Mouse (Mus musculus) neural tube, embryonic 14.5 days (tissue): ENCODE measurements around the gene Alyref. TPM values are rescaled to one million over a fixed set of nuclear protein-coding genes. Genes with fewer than 3 reads are reported as not detected.

Experiments used
- ATAC-seq: fragments of 200-750 bp; cut with Nextera tagmentation; 2 replicates; pipeline ENCODE4 v1.8.0; 2017; ENCODE audit warnings: low read depth, mild to moderate bottlenecking, moderate TSS enrichment, moderate library complexity
- H3K27ac ChIP-seq: fragments of 300-500 bp; sonication (generic); 2 replicates; pipeline ENCODE4 v1.5.1; 2014; ENCODE audit warnings: low read depth, mild to moderate bottlenecking, control low read depth, low read length, moderate library complexity, mixed read lengths
- H3K27me3 ChIP-seq: fragments of 300-500 bp; sonication (generic); 2 replicates; pipeline ENCODE4 v1.6.1; 2014; ENCODE audit warnings: low read length; ENCODE audit not compliant: control insufficient read depth, insufficient read depth
- H3K36me3 ChIP-seq: fragments of 300-500 bp; sonication (generic); 2 replicates; pipeline ENCODE4 v1.6.1; 2014; ENCODE audit warnings: low read length, mixed read lengths; ENCODE audit not compliant: control insufficient read depth, insufficient read depth
- H3K4me1 ChIP-seq: fragments of 300-500 bp; sonication (generic); 2 replicates; pipeline ENCODE4 v1.6.1; 2014; ENCODE audit warnings: low read length; ENCODE audit not compliant: control insufficient read depth, insufficient read depth
- H3K4me2 ChIP-seq: fragments of 300-500 bp; sonication (generic); 2 replicates; pipeline ENCODE4 v1.6.1; 2014; ENCODE audit warnings: mild to moderate bottlenecking, low read depth, low read length, control low read depth
- H3K4me3 ChIP-seq: fragments of 300-500 bp; sonication (generic); 2 replicates; pipeline ENCODE4 v1.5.1; 2014; ENCODE audit warnings: low read depth, low read length, control low read depth, mixed read lengths
- H3K9ac ChIP-seq: fragments of 300-500 bp; sonication (generic); replicated peaks from 2 replicates; pipeline ENCODE4 v1.6.1; 2014; ENCODE audit warnings: low read depth, mild to moderate bottlenecking, control low read depth, low read length, mixed read lengths
- H3K9me3 ChIP-seq: fragments of 300-500 bp; sonication (generic); 2 replicates; pipeline ENCODE4 v1.6.1; 2016; ENCODE audit warnings: low read length; ENCODE audit not compliant: control insufficient read depth
- WGBS: fragments of 180-500 bp; shearing (Covaris S2); extraction: QIAGEN DNeasy Blood & Tissue Kit; methylation state at CpG from one replicate; pipeline ENCODE4 v1.1.7; 2014; 5-methylcytosine and 5-hydroxymethylcytosine counted together
- polyA plus RNA-seq: library from polyadenylated mRNA; unstranded; fragments of >200 nt; fragmentation: Nextera tagmentation; extraction: Ambion mirVana; gene quantifications from 2 replicates; pipeline ENCODE4 v1.2.1, GENCODE M21; 2014

Gene Alyref
- polyA plus RNA-seq, 1 experiment from 2014 or later = 191 TPM

- WGBS = 66% methylated on average over 15 of the region's 15 CpGs
- Histone ChIP-seq H3K27ac (peak overlapping the region; percentile 94; the same call in 1 of the 2 replicates), H3K4me3 (peak overlapping the region; percentile 89), H3K9me3 (no peaks in the 10 kb centered on the region), H3K27me3 (no peaks in the 10 kb centered on the region), H3K4me1 (peaks cover 20% of the 10 kb centered on the region), H3K4me2 (peak overlapping the region; percentile 99), H3K9ac (peak overlapping the region; percentile 99; the same call in 1 of the 2 replicates), H3K36me3 (peaks cover 24% of the 10 kb centered on the region)
- no peak for ATAC-seq
Observed at GRCm38 (mm10) chr11:120579316-120580107, 18.7 kb downstream of the Alyref start.

DNA sequence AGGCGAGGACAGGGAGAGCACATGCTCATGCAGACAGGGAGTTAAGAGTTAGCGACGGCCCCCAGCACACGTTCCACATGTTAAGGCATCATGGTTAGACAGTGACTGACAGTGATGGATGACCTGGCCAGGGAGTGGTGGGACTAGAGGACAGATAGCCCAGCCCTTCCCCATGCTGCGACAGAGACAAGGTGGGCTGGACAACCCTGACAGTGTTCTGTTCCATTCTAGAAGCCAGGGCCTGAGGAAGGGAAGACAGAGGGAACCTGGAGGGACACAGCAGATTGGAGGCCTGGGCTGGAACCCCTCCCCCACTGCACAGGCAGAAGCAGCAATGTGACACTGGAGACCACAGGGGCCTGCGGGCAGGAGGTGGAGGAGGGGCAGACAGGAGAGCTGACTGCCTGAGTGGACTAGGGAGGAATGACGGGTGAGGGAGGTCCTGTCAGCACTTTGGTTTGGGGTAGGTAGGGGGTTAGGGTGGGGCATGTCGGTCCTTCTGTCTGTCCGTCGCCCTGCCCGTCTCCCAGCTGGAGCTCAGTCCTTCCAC, 19.4 kb downstream of the Alyref start:
- H3K27me3 ChIP-seq = no peaks in the 10 kb centered on the region
- H3K4me3 ChIP-seq = no peak overlapping the region
- no peak overlapping the region for H3K27ac ChIP-seq
- no peaks in the 10 kb centered on the region for H3K9me3 ChIP-seq
- peaks cover 24% of the 10 kb centered on the region for H3K36me3 ChIP-seq
- H3K4me2 ChIP-seq = no peak overlapping the region
- no peak overlapping the region for H3K9ac ChIP-seq
- WGBS = 88% methylated on average over 11 of the region's 11 CpGs
- H3K4me1 ChIP-seq = peaks cover 27% of the 10 kb centered on the region
- no peak for ATAC-seq

GRCm38 (mm10) chr11:120578024-120578693, 20.0 kb downstream of the Alyref start:
- no peak overlapping the region; the same call in 1 of the 2 replicates for H3K4me2 ChIP-seq
- H3K4me1 ChIP-seq = peaks cover 27% of the 10 kb centered on the region
- no peak for ATAC-seq
- H3K27ac ChIP-seq = no peak overlapping the region
- 0 out of 2 replicates have a peak overlapping the region, but pooled peaks have one; percentile 16 for H3K9ac ChIP-seq
- H3K36me3 ChIP-seq = peaks cover 24% of the 10 kb centered on the region
- 82% methylated on average over 10 of the region's 10 CpGs for WGBS
- H3K9me3 ChIP-seq = no peaks in the 10 kb centered on the region
- no peaks in the 10 kb centered on the region for H3K27me3 ChIP-seq
- H3K4me3 ChIP-seq = no peak overlapping the region

- no peak overlapping the region for H3K27ac ChIP-seq
- H3K9ac ChIP-seq = 0 out of 2 replicates have a peak overlapping the region, but pooled peaks have one; percentile 16
- no peaks in the 10 kb centered on the region for H3K27me3 ChIP-seq
- peaks cover 24% of the 10 kb centered on the region for H3K36me3 ChIP-seq
- no peak overlapping the region for H3K4me2 ChIP-seq
- peaks cover 25% of the 10 kb centered on the region for H3K4me1 ChIP-seq
- no peak overlapping the region for H3K4me3 ChIP-seq
- ATAC-seq = no peak
- WGBS = 84% methylated on average over 7 of the region's 7 CpGs
- H3K9me3 ChIP-seq = no peaks in the 10 kb centered on the region
Observed at GRCm38 (mm10) chr11:120577211-120578023, 20.7 kb downstream of the Alyref start.

DNA sequence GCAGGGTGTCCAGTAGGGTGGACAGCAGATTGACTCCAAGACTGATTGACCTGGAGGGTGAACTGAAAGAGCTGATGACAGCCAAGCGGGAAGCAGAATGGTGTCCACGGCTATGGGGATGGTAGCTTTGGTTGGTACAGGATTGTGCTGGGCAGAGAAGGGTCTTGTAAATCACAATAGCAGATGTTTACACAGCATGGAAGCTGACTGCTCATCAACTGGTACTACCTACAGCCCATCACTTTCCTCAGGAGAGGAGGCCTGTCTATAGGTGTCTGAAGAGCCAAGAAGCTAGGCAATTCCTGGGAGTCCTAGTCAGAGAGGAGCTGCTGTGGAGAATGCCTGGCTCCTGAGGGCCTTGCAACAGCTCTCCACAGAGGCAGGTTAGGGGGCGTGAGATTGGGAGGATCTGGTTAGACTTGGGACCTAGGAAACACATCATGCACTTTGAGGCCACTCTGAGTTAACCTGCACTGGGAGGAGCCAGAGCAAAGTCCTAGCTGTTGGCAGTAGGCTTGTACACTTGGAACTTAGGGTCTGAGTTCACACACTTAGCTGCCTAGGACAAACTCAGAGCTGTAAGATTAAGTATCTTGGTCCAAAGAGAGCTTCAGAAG, 21.7 kb downstream of the Alyref start:
- Histone ChIP-seq H3K4me3 (no peak overlapping the region), H3K27ac (no peak overlapping the region), H3K9me3 (no peaks in the 10 kb centered on the region), H3K36me3 (peaks cover 24% of the 10 kb centered on the region), H3K4me1 (peaks cover 25% of the 10 kb centered on the region), H3K4me2 (no peak overlapping the region), H3K9ac (no peak overlapping the region), H3K27me3 (no peaks in the 10 kb centered on the region)
- ATAC-seq = no peak
- 88% methylated on average over 3 of the region's 3 CpGs for WGBS

- H3K27ac ChIP-seq = no peak overlapping the region
- no peak overlapping the region for H3K4me2 ChIP-seq
- H3K9me3 ChIP-seq = no peaks in the 10 kb centered on the region
- H3K9ac ChIP-seq = no peak overlapping the region
- peaks cover 28% of the 10 kb centered on the region for H3K4me1 ChIP-seq
- peaks cover 24% of the 10 kb centered on the region for H3K36me3 ChIP-seq
- no peaks in the 10 kb centered on the region for H3K27me3 ChIP-seq
- no peak for ATAC-seq
- no peak overlapping the region for H3K4me3 ChIP-seq
Observed at GRCm38 (mm10) chr11:120575940-120576339, 22.2 kb downstream of the Alyref start.

GRCm38 (mm10) chr11:120575046-120575445, 23.1 kb downstream of the Alyref start:
- H3K36me3 ChIP-seq = peaks cover 31% of the 10 kb centered on the region
- ATAC-seq = no peak
- H3K4me1 ChIP-seq = peaks cover 22% of the 10 kb centered on the region
- 80% methylated on average over 2 of the region's 2 CpGs for WGBS
- H3K9ac ChIP-seq = no peak overlapping the region
- H3K4me3 ChIP-seq = no peak overlapping the region
- H3K4me2 ChIP-seq = no peak overlapping the region
- no peaks in the 10 kb centered on the region for H3K9me3 ChIP-seq
- no peak overlapping the region for H3K27ac ChIP-seq
- no peaks in the 10 kb centered on the region for H3K27me3 ChIP-seq

DNA sequence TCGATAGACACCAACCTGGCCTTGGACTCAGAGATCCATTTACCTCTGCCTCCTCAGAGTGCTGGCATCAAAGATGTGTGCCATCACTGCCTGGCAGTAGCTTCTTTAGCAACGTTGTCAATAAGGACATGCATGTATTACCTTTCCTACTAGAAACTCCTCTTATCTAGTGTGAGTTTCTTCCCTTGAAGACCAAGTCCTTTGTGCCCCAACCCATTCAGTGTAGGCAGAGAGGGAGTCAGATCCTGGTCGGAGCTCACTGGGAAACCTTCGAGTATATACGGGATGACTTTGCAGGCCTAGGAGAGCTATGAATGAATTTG, 23.9 kb downstream of the Alyref start:
- H3K9ac ChIP-seq = no peak overlapping the region
- no peak overlapping the region for H3K27ac ChIP-seq
- WGBS = 47% methylated on average over 5 of the region's 5 CpGs
- peaks cover 30% of the 10 kb centered on the region for H3K36me3 ChIP-seq
- H3K4me3 ChIP-seq = peak overlapping the region; percentile 68
- H3K9me3 ChIP-seq = no peaks in the 10 kb centered on the region
- ATAC-seq = no peak
- peaks cover 16% of the 10 kb centered on the region for H3K4me1 ChIP-seq
- H3K4me2 ChIP-seq = peak overlapping the region; percentile 90
- no peaks in the 10 kb centered on the region for H3K27me3 ChIP-seq
